Mouse (Mus musculus) left cerebral cortex, adult 2 months (tissue): ENCODE results near the gene Ednrb. TPM values are rescaled to one million over a fixed set of nuclear protein-coding genes. Genes with fewer than 3 reads are reported as not detected.
A peak's percentile ranks its signal among the peaks of the same experiment; 100 is the strongest.

Experiments
- DNase-seq, 2 experiments: peaks; one replicate each; pipeline ENCODE4 v3.0.0; 2021 to 2022; ENCODE audit warnings: low spot score in 2 of 2, mixed read lengths in 1 of 2; ENCODE audit errors: extremely low spot score in 1 of 2
- H3K27ac ChIP-seq: fragments of 200-600 bp; 2 replicates; pipeline ENCODE4 v1.8.1; 2022
- H3K4me3 ChIP-seq: fragments of 200-600 bp; 2 replicates; pipeline ENCODE4 v1.8.1; 2022
- CTCF ChIP-seq: fragments of 200-600 bp; IDR thresholded peaks from 2 replicates; pipeline ENCODE4 v1.8.1; 2022; ENCODE audit warnings: antibody characterized with exemption, mild to moderate bottlenecking, moderate library complexity
- intact Hi-C: fragments of 180-260 bp; cut with DNase I; formaldehyde crosslinking; loops from one replicate; pipeline ENCODE4 v1.15.1; 2025
- total RNA-seq, 2 experiments: library from RNA; stranded (reverse); gene quantifications; 2 replicates each; pipeline ENCODE4 v1.2.3; 2021

Gene Ednrb
- total RNA-seq, 2 experiments from 2014 or later, result 26.9 to 33.1 TPM

DNA sequence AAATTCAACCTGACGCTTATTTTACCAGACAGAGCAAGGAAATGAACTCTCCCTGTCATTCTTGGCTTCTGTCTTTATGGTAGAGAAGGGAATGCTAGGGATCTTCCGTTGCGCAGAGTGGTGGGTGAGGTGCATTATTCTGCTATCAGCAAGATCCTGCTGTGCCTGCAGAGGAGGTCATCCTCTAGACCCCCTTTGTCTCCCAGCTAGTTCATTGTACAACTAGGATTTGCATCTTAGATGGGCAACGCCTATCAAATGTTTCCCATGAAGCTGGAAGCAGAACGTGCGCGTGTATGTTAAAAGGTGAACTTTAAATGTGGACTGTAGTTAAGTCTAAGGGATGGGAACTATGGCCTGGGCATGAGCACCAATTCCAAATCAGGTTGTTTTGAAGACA lies 742 bp upstream of the Ednrb start:
- intact Hi-C loops, result loop anchor here (5.0 to 10.0 kb wide), 2 partner anchors 120 to 182 kb away; no protein-coding TSS in a partner anchor
- H3K27ac ChIP-seq, result no peak overlapping the region
- no peak overlapping the region for H3K4me3 ChIP-seq
- no peak for DNase-seq
- TF ChIP-seq CTCF, result no peak

DNA sequence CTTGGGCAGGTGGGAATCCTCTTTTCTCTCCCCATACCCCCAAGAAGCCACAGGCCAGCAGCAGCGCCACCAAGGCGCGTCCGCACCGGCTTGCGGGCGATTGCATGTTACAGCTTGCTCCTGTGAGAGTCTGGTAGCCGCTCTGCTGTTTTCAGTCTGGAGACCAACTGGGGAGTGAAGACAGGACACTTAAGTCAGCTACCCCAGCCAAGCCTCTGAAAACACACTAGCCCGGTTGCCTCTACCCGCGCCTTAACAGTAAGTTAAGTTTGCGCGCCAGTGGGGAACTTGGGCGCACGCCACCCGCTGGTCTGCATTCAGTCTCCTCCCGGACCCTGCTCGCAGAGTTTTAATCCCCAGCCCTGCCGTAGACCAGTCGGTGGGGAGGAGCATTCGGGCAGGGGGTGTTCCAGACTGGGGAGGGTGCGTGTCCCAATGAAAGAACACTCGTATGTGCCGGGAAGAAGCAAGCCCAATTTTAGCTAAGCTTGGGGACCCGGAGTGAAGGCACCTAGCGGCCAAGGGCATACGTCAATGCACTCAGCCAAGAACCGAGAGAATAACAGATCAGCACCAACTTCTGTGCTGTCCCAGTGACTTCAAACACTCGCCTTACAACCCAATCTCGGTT lies 716 bp downstream of the Ednrb start:
- intact Hi-C loops, result loop anchor here (5.0 to 10.0 kb wide), 2 partner anchors 119 to 184 kb away; no protein-coding TSS in a partner anchor
- TF ChIP-seq CTCF, result no peak; the same call in none of the 2 replicates
- no peak overlapping the region; the same call in 1 of the 2 replicates for H3K27ac ChIP-seq
- peak overlapping the region; percentile 52 for H3K4me3 ChIP-seq
- DNase-seq, result peak; percentile 31 to 34

DNA sequence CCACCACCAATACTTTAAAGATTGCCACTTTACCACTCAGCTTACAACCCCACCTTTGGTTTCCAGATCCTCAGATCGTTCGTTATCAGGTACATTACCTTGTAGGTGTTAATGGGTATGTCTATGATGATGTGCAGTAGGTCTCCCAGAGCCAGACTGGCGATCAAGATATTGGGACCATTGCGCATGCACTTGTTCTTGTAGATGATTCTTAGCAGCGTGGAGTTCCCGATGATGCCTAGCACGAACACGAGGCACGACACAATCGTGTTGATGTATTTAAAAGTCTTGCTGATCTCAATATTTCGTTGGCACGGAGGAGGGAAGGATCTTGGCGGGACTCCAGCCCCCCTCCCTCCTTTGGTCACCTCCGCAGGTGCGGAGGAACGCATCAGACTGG lies 1.3 kb downstream of the Ednrb start:
- TF ChIP-seq CTCF, result no peak
- no peak for DNase-seq
- Histone ChIP-seq H3K27ac (no peak overlapping the region), H3K4me3 (peak overlapping the region; percentile 52)
- intact Hi-C loops, result loop anchor here (5.0 to 10.0 kb wide), 2 partner anchors 118 to 184 kb away; no protein-coding TSS in a partner anchor

DNA sequence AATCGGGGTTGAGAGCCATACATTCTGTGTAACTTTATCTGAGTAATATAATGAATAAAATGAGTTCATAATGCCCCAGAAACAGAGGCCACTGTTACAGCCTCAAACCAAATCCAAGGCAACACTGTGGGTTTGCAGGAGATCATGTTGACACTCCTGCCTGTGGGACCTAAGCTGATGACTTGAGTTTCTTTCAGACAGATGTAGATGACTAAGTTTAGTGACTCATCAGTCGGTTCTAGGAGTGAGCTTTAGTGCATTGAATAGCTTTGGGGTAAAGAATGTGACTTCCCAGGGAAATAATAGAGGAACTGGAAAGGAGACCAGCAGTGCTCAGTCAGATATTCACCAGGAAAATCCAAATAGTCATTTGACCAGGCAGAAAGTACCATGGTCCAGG lies 3.8 kb downstream of the Ednrb start:
- Histone ChIP-seq H3K4me3 (no peak overlapping the region), H3K27ac (no peak overlapping the region)
- no peak for TF ChIP-seq CTCF
- DNase-seq, result no peak
- intact Hi-C loops, result loop anchor here (5.0 to 10.0 kb wide), 2 partner anchors 116 to 187 kb away; no protein-coding TSS in a partner anchor

DNA sequence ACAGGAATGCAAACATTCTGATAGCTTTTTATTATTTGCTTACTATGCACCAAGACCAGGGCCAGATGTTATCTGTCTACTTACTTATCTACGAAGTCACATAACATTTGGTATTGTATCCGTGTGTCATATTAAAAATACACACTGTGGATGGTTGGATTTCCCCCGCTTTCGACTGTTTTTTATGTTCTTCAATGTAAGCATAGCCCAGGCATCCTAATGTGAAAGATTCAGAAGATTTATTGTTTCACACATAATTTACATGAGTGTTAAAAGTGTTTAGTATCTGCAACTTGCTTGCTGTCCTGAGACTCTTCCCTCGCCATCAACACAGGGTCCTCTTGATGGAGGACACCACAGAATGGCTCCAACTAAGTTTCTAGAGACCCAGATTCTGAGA lies 5.3 kb downstream of the Ednrb start:
- Histone ChIP-seq H3K4me3 (no peak overlapping the region), H3K27ac (no peak overlapping the region)
- intact Hi-C loops, result no loop called here
- no peak for TF ChIP-seq CTCF
- no peak for DNase-seq

DNA sequence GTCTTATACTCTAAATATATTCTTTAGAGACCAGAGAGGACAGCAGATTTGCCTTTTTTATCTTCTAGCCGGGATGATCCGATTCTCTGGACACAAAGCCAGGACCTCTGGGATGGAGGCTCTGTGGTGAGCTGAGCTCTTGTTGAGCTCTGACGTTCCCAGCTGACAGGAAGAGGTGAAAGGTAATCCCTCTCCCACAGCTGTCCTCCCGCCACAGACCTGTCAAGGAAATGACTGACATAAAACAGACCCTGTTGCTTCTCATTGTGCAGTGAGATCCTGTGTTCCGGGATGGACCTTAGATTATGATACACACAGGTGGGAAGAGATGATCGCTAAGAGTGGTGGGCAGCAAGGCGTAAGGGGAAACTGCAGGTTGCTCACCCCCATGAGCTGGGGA lies 9.6 kb downstream of the Ednrb start:
- no peak for TF ChIP-seq CTCF
- Histone ChIP-seq H3K27ac (no peak overlapping the region), H3K4me3 (no peak overlapping the region)
- intact Hi-C loops, result no loop called here
- no peak for DNase-seq

DNA sequence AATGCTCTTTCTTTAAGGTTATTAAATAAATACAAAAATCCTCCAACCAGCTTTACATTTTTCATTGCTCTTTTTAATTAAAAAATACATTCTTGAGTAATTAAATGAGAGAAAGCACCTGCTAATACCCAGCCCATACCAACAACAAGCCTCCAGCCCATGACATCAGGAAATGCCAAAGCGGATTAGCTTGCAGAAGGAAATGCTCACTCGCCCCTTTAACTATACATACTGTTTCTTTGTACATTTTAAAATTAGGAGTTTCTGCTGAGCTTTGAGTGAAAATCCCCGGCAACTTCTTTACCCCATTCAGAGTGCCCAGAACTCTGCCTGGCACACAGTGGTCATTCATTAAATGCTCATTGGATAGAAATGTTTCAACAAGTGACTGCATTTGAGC lies 10.1 kb downstream of the Ednrb start:
- DNase-seq, result no peak
- H3K4me3 ChIP-seq, result no peak overlapping the region
- no peak overlapping the region for H3K27ac ChIP-seq
- TF ChIP-seq CTCF, result no peak
- intact Hi-C loops, result no loop called here

DNA sequence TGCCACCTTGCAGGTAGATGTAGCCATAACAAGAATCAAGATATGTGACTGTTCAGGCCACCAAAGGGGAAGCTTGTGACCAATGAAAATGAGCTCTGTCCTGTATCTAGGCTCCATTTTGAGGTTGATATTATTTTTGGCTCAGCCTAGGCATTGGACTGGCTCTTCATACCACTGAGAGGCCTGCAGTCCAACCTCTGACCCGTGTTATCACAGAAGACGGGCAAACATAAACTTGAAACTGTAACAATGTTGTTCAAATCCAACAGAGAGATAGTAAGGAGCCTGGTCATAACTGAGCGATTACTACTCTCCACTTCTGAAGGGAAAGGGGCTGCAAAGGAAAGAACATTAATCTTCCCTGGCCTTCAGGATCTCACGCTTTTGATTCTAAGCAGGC lies 11.7 kb downstream of the Ednrb start:
- H3K27ac ChIP-seq, result no peak overlapping the region
- no peak for TF ChIP-seq CTCF
- no peak overlapping the region for H3K4me3 ChIP-seq
- no peak for DNase-seq
- intact Hi-C loops, result no loop called here

DNA sequence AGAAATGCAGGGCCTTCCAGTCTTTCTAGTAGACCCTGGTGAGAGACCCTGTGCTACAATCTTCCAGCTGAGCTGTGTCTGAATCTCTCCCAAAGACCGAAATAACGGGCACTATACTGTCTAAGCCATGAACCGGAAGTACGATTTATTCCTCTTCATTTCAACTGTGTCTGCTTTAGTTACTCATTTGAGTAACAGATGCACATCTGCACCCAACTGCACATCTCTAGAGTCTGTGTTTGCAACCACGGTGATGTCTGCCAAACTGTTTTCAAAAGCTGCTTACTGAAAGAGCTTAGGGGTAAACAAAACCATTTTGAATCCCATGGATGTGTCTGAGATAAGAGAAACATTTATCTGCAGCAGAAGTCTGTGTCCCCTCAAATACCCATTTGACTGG lies 13.2 kb downstream of the Ednrb start:
- intact Hi-C loops, result no loop called here
- Histone ChIP-seq H3K4me3 (no peak overlapping the region), H3K27ac (no peak overlapping the region)
- no peak for DNase-seq
- no peak for TF ChIP-seq CTCF

DNA sequence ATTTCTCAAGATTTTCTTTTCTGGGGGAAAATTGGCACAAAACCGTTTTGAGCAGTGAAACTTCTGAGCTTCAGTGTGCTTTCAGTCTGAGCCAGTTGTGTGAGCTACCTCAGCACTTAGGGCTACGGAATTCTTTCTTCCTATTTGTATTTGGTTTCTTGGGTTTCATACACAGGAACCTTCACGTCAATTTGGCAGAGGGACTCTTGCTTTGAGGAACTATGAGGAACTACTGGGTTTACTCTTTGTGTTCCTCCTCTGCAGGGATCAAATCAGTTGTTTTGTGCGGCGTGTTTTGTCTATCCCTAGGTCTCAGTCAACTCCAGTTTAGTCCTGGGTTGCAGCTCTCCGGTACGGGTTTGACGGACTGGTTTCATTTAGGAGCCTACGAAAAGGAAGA lies 17.9 kb downstream of the Ednrb start:
- intact Hi-C loops, result no loop called here
- no peak for TF ChIP-seq CTCF

DNA sequence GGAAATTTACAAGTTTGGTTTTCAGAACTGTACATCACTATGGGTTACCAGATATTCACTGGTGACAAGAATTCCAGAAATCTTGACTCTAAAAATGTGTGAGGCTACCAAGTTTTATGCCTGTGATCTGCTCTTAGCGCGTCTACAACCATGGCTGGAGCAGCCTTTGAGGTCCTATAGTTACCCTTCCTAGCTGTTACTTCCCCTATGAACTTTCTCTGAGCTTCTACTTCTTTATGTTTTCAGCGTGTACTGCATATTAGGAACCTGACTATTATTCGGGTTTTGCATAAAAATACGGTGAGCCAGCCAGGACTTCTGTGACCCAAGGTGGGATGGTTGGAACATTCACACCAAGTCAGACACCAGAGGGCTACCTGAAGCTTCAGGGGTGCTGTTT lies 18.3 kb downstream of the Ednrb start:
- no peak for TF ChIP-seq CTCF
- no peak for DNase-seq
- intact Hi-C loops, result no loop called here
- Histone ChIP-seq H3K4me3 (no peak overlapping the region), H3K27ac (no peak overlapping the region)

More for the DNA sequence above, 17.9 kb downstream of the Ednrb start:
- no peak for DNase-seq
- H3K4me3 ChIP-seq, result no peak overlapping the region
- no peak overlapping the region for H3K27ac ChIP-seq

DNA sequence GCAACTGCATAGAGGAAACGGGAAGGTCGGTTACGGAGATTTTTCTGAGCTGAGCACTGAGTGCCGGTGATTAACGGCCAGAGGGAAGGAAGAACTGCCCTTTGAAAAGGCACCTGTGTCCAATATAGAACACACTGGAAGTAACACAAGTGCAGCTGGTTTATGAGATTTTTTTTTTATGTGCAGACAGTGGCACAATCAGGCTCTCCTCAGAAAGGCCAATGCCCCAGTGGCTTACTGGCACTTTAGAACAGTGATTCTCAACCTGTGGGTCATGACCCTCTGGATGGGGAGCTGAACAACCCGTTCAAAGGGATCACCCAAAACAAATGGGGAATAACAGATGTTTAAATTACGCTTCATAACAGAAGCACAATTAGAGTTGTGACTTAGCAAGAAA lies 20.7 kb downstream of the Ednrb start:
- Histone ChIP-seq H3K4me3 (no peak overlapping the region), H3K27ac (no peak overlapping the region)
- TF ChIP-seq CTCF, result no peak
- no peak for DNase-seq
- intact Hi-C loops, result no loop called here

DNA sequence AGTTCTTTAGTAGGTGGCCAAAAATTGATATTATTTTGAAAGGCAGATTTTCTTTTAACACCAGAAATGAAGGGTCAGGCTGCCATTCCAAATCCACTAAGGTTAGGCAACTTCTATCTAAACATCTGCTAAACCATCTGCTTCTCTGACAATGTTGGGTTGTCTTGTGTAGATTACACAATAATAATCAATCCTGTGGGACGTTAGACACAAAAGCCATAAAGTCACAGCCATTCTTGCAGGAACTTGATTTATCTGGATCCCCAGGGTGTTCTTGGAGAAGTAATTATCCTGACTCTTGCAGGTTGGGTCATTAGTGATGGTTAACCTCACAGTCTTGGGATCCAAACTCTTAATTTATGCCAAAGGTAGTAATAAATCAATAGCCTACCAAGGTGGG lies 21.6 kb downstream of the Ednrb start:
- intact Hi-C loops, result no loop called here
- TF ChIP-seq CTCF, result no peak
- no peak overlapping the region for H3K4me3 ChIP-seq
- H3K27ac ChIP-seq, result no peak overlapping the region
- no peak for DNase-seq
